Mouse (Mus musculus) stomach, embryonic 14.5 days (tissue): ENCODE measurements around the gene Moap1. TPM values are rescaled to one million over a fixed set of nuclear protein-coding genes. Genes with fewer than 3 reads are reported as not detected.

Source experiments
- ATAC-seq: fragments of 200-750 bp; cut with Nextera tagmentation; 2 replicates; pipeline ENCODE4 v1.8.0; 2017; ENCODE audit warnings: low read depth, moderate TSS enrichment; ENCODE audit not compliant: insufficient number of reproducible peaks, insufficient read depth, low FRiP score
- H3K27ac ChIP-seq: fragments of 300-500 bp; sonication (generic); 2 replicates; pipeline ENCODE4 v1.5.1; 2014; ENCODE audit warnings: mild to moderate bottlenecking, low read length, moderate library complexity, mixed read lengths
- H3K27me3 ChIP-seq: fragments of 300-500 bp; sonication (generic); 2 replicates; pipeline ENCODE4 v1.6.1; 2014; ENCODE audit warnings: low read length, control low read depth, mixed read lengths; ENCODE audit not compliant: control insufficient read depth, insufficient read depth
- H3K36me3 ChIP-seq: fragments of 300-500 bp; sonication (generic); 2 replicates; pipeline ENCODE4 v1.6.1; 2014; ENCODE audit warnings: mild to moderate bottlenecking, control low read depth, low read length, moderate library complexity, mixed read lengths; ENCODE audit not compliant: control insufficient read depth, insufficient read depth
- H3K4me1 ChIP-seq: fragments of 300-500 bp; sonication (generic); 2 replicates; pipeline ENCODE4 v1.6.1; 2014; ENCODE audit warnings: low read length, control low read depth, mixed read lengths; ENCODE audit not compliant: control insufficient read depth, insufficient read depth
- H3K4me2 ChIP-seq: fragments of 300-500 bp; sonication (generic); replicated peaks from 2 replicates; pipeline ENCODE4 v1.6.1; 2014; ENCODE audit warnings: low read depth, low read length, control low read depth
- H3K4me3 ChIP-seq: fragments of 300-500 bp; sonication (generic); 2 replicates; pipeline ENCODE4 v1.5.1; 2014; ENCODE audit warnings: low read depth, low read length, control low read depth
- H3K9ac ChIP-seq: fragments of 300-500 bp; sonication (generic); replicated peaks from 2 replicates; pipeline ENCODE4 v1.6.1; 2014; ENCODE audit warnings: low read depth, mild to moderate bottlenecking, control low read depth, low read length, moderate library complexity, mixed read lengths
- H3K9me3 ChIP-seq: fragments of 300-500 bp; sonication (generic); 2 replicates; pipeline ENCODE4 v1.6.1; 2016; ENCODE audit warnings: low read depth, low read length, control low read depth; ENCODE audit not compliant: control insufficient read depth
- WGBS: fragments of 180-500 bp; shearing (Covaris S2); extraction: QIAGEN DNeasy Blood & Tissue Kit; methylation state at CpG from one replicate; pipeline ENCODE4 v1.1.7; 2014; 5-methylcytosine and 5-hydroxymethylcytosine counted together
- polyA plus RNA-seq: library from polyadenylated mRNA; unstranded; fragments of >200 nt; fragmentation: Nextera tagmentation; extraction: Ambion mirVana; gene quantifications from 2 replicates; pipeline ENCODE4 v1.2.1, GENCODE M21; 2014

Moap1 gene
- polyA plus RNA-seq, 1 experiment from 2014 or later, result 22.9 TPM

DNA sequence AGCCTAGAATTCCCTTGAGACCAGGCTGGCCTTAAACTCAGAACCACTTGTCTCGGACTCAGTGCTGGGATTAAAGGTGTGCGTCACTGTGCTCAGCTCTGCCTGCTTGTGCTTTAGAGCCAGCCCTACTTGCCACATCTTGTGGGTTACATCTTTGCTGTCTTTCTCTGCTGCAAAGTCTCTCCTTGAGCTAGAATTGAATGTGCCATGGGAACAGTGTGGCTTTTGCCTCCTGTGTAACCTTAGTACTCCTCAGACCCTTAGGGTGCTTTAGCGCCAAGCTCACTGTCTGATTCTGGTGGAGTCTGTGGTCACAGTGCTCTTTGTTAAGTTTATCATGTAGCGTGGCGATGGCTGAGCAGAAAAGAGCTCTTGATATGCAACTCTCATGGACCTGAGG, 29.2 kb upstream of the Moap1 start:
- no peak overlapping the region for H3K4me3 ChIP-seq

DNA sequence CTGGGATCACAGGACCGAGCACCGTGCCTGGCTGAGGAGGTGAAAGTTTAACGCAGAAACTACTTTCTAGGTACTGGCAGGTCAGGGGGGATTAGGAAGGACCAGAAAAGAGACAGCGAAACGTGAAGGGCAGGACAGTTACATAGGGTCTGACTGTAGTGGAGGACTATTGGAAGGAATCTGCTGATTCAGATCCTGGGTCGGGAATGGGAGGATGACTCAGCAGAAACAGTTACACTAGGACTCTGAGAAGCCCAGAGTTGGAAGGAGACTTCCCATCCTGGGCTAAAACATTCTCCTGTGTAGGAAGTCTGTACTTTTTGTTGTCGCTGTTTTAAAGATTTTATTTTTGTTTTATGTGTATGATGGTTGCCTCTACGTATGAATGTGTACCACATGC, 28.1 kb upstream of the Moap1 start:
- WGBS, result 96% methylated on average over 8 of the region's 8 CpGs
- peaks cover 78% of the 10 kb centered on the region for H3K36me3 ChIP-seq

More for the DNA sequence above, 29.2 kb upstream of the Moap1 start:
- Histone ChIP-seq H3K4me1 (no peaks in the 10 kb centered on the region), H3K4me2 (no peak overlapping the region), H3K27ac (no peak overlapping the region), H3K9ac (no peak overlapping the region), H3K9me3 (no peaks in the 10 kb centered on the region), H3K36me3 (peaks cover 76% of the 10 kb centered on the region), H3K27me3 (no peaks in the 10 kb centered on the region)
- ATAC-seq, result no peak
- WGBS, result 96% methylated on average over 5 of the region's 5 CpGs

DNA sequence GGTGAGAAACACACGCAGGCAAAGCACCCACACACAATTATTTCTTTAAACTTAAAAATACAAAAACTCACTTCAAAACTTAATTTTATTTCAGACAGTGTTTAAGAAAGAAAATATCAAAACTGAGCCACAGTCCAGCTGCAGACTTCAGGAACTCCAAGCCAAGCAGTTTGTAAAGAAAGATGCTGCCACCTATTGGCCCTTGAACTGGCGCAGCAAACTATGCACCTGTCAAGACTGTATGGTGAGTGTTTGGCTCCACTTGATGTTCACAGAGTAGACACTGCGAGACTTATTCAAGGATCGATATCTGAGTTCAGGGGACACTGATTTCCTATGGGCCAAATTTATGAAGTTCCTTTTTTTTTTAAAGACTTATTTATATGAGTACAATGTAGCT, 25.5 kb upstream of the Moap1 start:
- Histone ChIP-seq H3K9ac (no peak overlapping the region), H3K9me3 (no peaks in the 10 kb centered on the region), H3K4me1 (no peaks in the 10 kb centered on the region), H3K27me3 (no peaks in the 10 kb centered on the region), H3K4me2 (no peak overlapping the region), H3K36me3 (peaks cover 71% of the 10 kb centered on the region), H3K4me3 (no peak overlapping the region), H3K27ac (no peak overlapping the region)
- ATAC-seq, result no peak
- WGBS, result 91% methylated on average over 4 of the region's 4 CpGs

More for the DNA sequence above, 28.1 kb upstream of the Moap1 start:
- Histone ChIP-seq H3K4me1 (no peaks in the 10 kb centered on the region), H3K9me3 (no peaks in the 10 kb centered on the region), H3K4me3 (no peak overlapping the region), H3K4me2 (no peak overlapping the region), H3K9ac (no peak overlapping the region), H3K27ac (no peak overlapping the region), H3K27me3 (no peaks in the 10 kb centered on the region)
- no peak for ATAC-seq

DNA sequence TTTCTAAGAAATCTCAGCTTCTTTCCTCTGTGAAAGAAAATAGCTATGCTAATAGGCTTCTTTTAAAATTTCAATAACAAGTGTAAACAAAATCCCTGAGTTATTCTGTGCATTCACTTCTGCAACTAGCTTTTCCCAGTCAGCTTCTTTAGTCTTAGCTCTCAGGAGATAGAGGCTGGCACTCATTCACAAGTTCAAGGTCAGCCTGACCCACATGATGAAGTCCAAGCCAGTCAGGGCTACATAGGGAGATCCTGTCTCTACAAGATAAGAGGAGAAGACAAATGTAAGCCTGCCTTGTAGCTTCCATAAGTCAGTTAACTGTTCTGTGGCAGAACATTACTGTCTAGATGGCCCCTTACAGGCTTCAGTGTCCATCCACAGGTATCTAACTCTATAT, 20.2 kb upstream of the Moap1 start:
- Histone ChIP-seq H3K36me3 (peaks cover 35% of the 10 kb centered on the region), H3K27ac (no peak overlapping the region), H3K9me3 (no peaks in the 10 kb centered on the region)

DNA sequence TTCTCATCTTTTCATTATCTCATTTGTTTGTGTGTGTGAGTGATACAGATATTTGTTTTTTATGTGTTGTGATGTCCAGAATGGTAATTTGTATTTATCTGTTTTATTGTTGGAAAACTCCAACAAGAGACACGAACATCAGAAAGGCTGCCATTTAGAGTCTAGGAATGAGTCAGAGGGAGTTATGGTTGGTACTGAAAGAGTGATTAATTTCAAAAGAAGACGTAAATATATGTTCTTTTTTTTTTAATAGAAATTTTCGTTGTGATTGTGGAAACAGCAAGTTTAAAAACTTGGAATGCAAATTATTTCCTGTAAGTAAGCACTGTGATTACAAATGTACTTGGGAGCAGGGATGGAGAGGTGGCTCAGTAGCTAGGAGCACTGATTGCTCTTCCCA, 18.2 kb upstream of the Moap1 start:
- no peak overlapping the region for H3K4me2 ChIP-seq
- ATAC-seq, result no peak
- no peaks in the 10 kb centered on the region for H3K27me3 ChIP-seq
- H3K4me1 ChIP-seq, result peaks cover 11% of the 10 kb centered on the region
- H3K9me3 ChIP-seq, result no peaks in the 10 kb centered on the region
- peaks cover 18% of the 10 kb centered on the region for H3K36me3 ChIP-seq
- no peak overlapping the region for H3K27ac ChIP-seq
- WGBS, result 83% methylated on average over 3 of the region's 3 CpGs
- no peak overlapping the region for H3K4me3 ChIP-seq
- H3K9ac ChIP-seq, result no peak overlapping the region

More for the DNA sequence above, 20.2 kb upstream of the Moap1 start:
- no peak for ATAC-seq
- Histone ChIP-seq H3K4me2 (no peak overlapping the region), H3K9ac (no peak overlapping the region), H3K4me3 (no peak overlapping the region), H3K27me3 (no peaks in the 10 kb centered on the region), H3K4me1 (peaks cover 9% of the 10 kb centered on the region)

DNA sequence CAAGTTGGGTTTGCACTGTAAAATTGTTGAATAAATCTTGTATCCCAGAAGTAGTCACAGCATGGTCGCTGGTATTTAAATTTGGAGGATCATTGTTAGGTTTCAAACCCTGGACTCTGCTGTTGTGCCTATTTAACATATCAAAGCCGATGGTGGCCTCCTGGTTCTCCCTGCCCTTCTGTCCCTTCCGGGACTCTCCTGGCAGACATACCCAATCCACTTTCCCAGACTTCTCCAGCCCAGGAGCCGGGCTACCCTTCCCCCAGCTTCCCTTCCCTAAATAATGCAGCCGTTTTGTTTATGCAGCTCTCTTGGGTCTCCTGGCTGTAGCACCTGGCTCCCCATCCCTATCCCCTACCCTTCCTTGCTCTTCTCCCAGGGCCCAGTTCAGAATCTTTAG, 15.5 kb upstream of the Moap1 start:
- no peak overlapping the region for H3K27ac ChIP-seq
- 5% methylated on average over 5 of the region's 5 CpGs for WGBS
- ATAC-seq, result no peak
- peaks cover 4% of the 10 kb centered on the region; the same call in 1 of the 2 replicates for H3K36me3 ChIP-seq
- no peaks in the 10 kb centered on the region for H3K9me3 ChIP-seq
- H3K27me3 ChIP-seq, result no peaks in the 10 kb centered on the region
- peak overlapping the region; percentile 76 for H3K9ac ChIP-seq
- H3K4me2 ChIP-seq, result peak overlapping the region; percentile 93
- H3K4me3 ChIP-seq, result peak overlapping the region; percentile 92
- H3K4me1 ChIP-seq, result peaks cover 15% of the 10 kb centered on the region

DNA sequence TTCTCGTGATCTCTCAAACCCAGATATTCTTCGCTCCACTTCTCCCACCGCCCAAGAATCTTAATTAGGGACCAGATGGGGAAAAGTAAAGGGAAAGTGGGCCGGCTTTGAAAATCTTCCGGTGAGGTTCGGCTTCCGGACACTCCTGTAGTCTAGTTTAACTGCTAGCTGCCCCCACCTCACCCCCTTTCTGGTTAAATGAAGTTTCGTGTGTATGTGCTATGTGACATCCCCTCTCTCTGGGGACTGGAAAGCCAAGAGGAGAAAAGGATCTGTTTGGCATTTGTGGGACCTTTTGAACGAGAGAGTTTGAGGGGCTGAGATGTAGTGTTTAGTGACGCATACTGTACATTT, 14.9 kb upstream of the Moap1 start, which contains the start of gene Gm20604:
Gene Gm20604 (minus strand): TSS at position 270 of the 354 bp plus-strand sequence.
- Histone ChIP-seq H3K9ac (peak within 1 kb of the TSS; percentile 76), H3K9me3 (no peaks in the 10 kb centered on the region), H3K36me3 (peaks cover 4% of the 10 kb centered on the region; the same call in 1 of the 2 replicates), H3K4me2 (peak within 1 kb of the TSS; percentile 93), H3K27ac (peak within 1 kb of the TSS; percentile 84), H3K4me3 (peak within 1 kb of the TSS; percentile 92), H3K4me1 (peaks cover 15% of the 10 kb centered on the region), H3K27me3 (no peaks in the 10 kb centered on the region)
- 1% methylated on average over 10 of the region's 10 CpGs for WGBS
- no peak for ATAC-seq

DNA sequence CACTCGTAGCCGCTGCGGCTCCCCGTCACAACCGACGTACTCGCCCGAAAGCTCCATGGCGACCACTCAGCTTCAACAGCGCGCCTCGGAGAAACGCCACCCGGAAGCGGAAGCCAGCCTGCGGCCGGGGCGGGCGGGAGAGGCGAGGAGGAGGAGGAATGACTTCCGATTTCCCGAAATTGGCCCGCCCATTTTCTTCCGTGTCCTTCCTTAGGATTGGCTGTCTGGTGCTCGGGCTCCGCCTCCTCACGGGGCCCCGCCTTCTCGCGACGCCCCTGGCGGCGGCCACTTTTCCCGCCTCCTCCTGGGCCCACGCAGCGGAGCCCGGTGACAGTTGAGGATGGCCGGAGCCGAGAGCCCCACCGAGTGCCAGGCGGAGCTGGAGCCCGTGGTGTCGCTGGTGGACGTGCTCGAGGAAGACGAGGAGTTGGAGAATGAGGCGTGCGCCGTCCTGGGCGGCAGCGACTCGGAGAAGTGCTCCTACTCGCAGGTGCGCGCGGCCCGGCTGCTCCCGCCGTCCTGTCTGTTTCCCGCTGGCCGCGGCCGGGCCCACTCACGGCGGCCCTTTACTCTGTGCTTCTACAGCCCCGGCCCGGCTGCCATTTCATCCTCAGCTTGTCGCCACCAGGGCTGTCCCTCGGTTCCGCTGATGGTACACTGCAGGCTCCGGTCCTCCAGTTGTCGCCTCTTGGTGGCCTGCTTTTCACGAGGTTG, 14.4 kb upstream of the Moap1 start, which contains the start of the genes Gm28051, Gon7 and Ubr7:
Gene Gm28051 (minus strand): TSS at position 77 of the 714 bp plus-strand sequence.
Gene Gon7 (minus strand): TSS at position 115 of the 714 bp plus-strand sequence.
Gene Ubr7 (plus strand): TSS at position 279 of the 714 bp plus-strand sequence.
- H3K9ac ChIP-seq, result peak within 1 kb of the TSS; percentile 76
- under 1% methylated on average over 73 of the region's 73 CpGs for WGBS
- H3K4me1 ChIP-seq, result peaks cover 15% of the 10 kb centered on the region
- no peaks in the 10 kb centered on the region for H3K27me3 ChIP-seq
- peak; percentile 97 for ATAC-seq
- peak within 1 kb of the TSS; percentile 93 for H3K4me2 ChIP-seq
- peak within 1 kb of the TSS; percentile 84 for H3K27ac ChIP-seq
- no peaks in the 10 kb centered on the region for H3K9me3 ChIP-seq
- peaks cover 4% of the 10 kb centered on the region; the same call in 1 of the 2 replicates for H3K36me3 ChIP-seq
- H3K4me3 ChIP-seq, result peak within 1 kb of the TSS; percentile 92
